Mouse (Mus musculus) embryonic fibroblast, embryonic 13.5 days (primary cell): ENCODE measurements at regions not wholly inside any gene's neighbourhood (a gene's known extent, or its start where the extent isn't known, plus 50 kb on each side); places are given as distances from the start of the nearest gene placed in this dataset.

Experiments
- CTCF ChIP-seq: IDR thresholded peaks from 2 replicates; pipeline ENCODE4 v1.5.1; 2011; ENCODE audit warnings: mild to moderate bottlenecking, control low read depth, low read length, moderate library complexity, borderline replicate concordance; ENCODE audit not compliant: insufficient read depth
- POLR2A ChIP-seq: IDR thresholded peaks from 2 replicates; pipeline ENCODE4 v1.6.1; 2011; ENCODE audit warnings: low read depth, mild to moderate bottlenecking, control low read depth, low read length, moderate library complexity

- no peak for TF ChIP-seq POLR2A
- TF ChIP-seq CTCF: no peak
Measured at GRCm38 (mm10) chr6:100133970-100134369, 153.3 kb downstream of the Rybp start.
